Comparison of ENCODE assay signal across 8 mouse cellular contexts in genomic region chr4:141458236-141458635, GRCm38 (mm10). TPM values are rescaled to one million over a fixed set of nuclear protein-coding genes. Genes with fewer than 3 reads are reported as not detected.
A peak's percentile ranks its signal among the peaks of the same experiment; 100 is the strongest.
DNase-seq lines count a peak whose midpoint lies in the region; ATAC-seq and TF ChIP-seq lines count a peak whose summit lies in the region.
"Had no signal": no experiment of that assay in that cellular context is flagged by ENCODE, and none has a peak within 500 bp of the region (broad histone marks: within the 10 kb centered on the region; RNA-seq: fewer than 3 reads in every experiment).

No protein-coding gene starts in this region.

- TF ChIP-seq CTCF in ES-Bruce4 (IDR thresholded peaks at IDR 0.05; ENCODE audit: low read depth, low read length) = no peak

- peaks cover 2% of the 10 kb centered on the region for H3K4me1 ChIP-seq in ES-Bruce4 (ENCODE audit: control insufficient read depth, insufficient read depth, low read length)
- peaks cover 17% of the 10 kb centered on the region for H3K4me1 ChIP-seq in heart, embryonic 11.5 days (ENCODE audit: control insufficient read depth, insufficient read depth, low read length)
- H3K4me1 ChIP-seq in limb, embryonic 12.5 days (replicated peaks) = peaks cover 26% of the 10 kb centered on the region

- 12% methylated on average over 7 of the region's 7 CpGs for WGBS in heart, embryonic 11.5 days (ENCODE audit: insufficient replicate concordance)
- WGBS in limb, embryonic 12.5 days = 4% methylated on average over 7 of the region's 7 CpGs

- ATAC-seq in heart, embryonic 11.5 days (replicated peaks; ENCODE audit: insufficient number of reproducible peaks, low FRiP score, low TSS enrichment) = no peak
- ATAC-seq in limb, embryonic 12.5 days (ENCODE audit: insufficient number of reproducible peaks, insufficient read depth, low FRiP score, low TSS enrichment, low read depth) = peak; percentile 43; the same call in 1 of the 2 replicates

- H3K9ac ChIP-seq in ES-Bruce4 (ENCODE audit: low read depth, poor library complexity, severe bottlenecking) = no peak overlapping the region
- H3K9ac ChIP-seq in heart, embryonic 11.5 days (ENCODE audit: low read depth, low read length) = 0 out of 2 replicates have a peak overlapping the region, but pooled peaks have one; percentile 28
- H3K9ac ChIP-seq in limb, embryonic 12.5 days (replicated peaks) = 0 out of 2 replicates have a peak overlapping the region, but pooled peaks have one; percentile 35

- peak; percentile 72; the same call in 1 of the 2 replicates for TF ChIP-seq EP300 in ES-Bruce4 (IDR thresholded peaks at IDR 0.05; ENCODE audit: insufficient read depth, low read depth, low read length)

- intact Hi-C loops in left cerebral cortex, postnatal 4 days (cut with DNase I) = no loop called here

- no peak overlapping the region for H3K4me3 ChIP-seq in ES-Bruce4 (ENCODE audit: low read depth, low read length)
- no peak overlapping the region for H3K4me3 ChIP-seq in heart, embryonic 11.5 days (ENCODE audit: low read depth, low read length)
- no peak overlapping the region for H3K4me3 ChIP-seq in limb, embryonic 12.5 days (replicated peaks)

- no peak overlapping the region for H3K4me2 ChIP-seq in heart, embryonic 11.5 days
- H3K4me2 ChIP-seq in limb, embryonic 12.5 days = 0 out of 2 replicates have a peak overlapping the region, but pooled peaks have one; percentile 2

- no peaks in the 10 kb centered on the region for H3K27me3 ChIP-seq in ES-Bruce4 (ENCODE audit: control insufficient read depth, insufficient read depth, low read length, poor library complexity, severe bottlenecking)
- H3K27me3 ChIP-seq in heart, embryonic 11.5 days (ENCODE audit: control insufficient read depth, insufficient read depth, low read length) = no peaks in the 10 kb centered on the region
- no peaks in the 10 kb centered on the region for H3K27me3 ChIP-seq in limb, embryonic 12.5 days

- H3K36me3 ChIP-seq in ES-Bruce4 (ENCODE audit: control insufficient read depth, insufficient read depth, low read length, poor library complexity, severe bottlenecking) = no peaks in the 10 kb centered on the region
- peaks cover 6% of the 10 kb centered on the region; the same call in 1 of the 2 replicates for H3K36me3 ChIP-seq in heart, embryonic 11.5 days (ENCODE audit: control insufficient read depth, insufficient read depth, low read length)
- H3K36me3 ChIP-seq in limb, embryonic 12.5 days = peaks cover 57% of the 10 kb centered on the region

- H3K9me3 ChIP-seq in ES-Bruce4 (replicated peaks; ENCODE audit: control insufficient read depth, insufficient read depth, low read length, poor library complexity, severe bottlenecking) = no peaks in the 10 kb centered on the region
- H3K9me3 ChIP-seq in heart, embryonic 11.5 days (replicated peaks; ENCODE audit: control insufficient read depth, low read length) = no peaks in the 10 kb centered on the region
- no peaks in the 10 kb centered on the region for H3K9me3 ChIP-seq in limb, embryonic 12.5 days

- TF ChIP-seq POLR2A in ES-Bruce4 (IDR thresholded peaks at IDR 0.05; ENCODE audit: insufficient read depth, low read length) = no peak

- H3K27ac ChIP-seq in ES-Bruce4 (ENCODE audit: insufficient read depth, low read length) = no peak overlapping the region
- peak overlapping the region; percentile 50 for H3K27ac ChIP-seq in heart, embryonic 11.5 days (ENCODE audit: low read depth, low read length)
- peak overlapping the region; percentile 77 for H3K27ac ChIP-seq in limb, embryonic 12.5 days

- peak; percentile 52 for DNase-seq in NIH3T3 (ENCODE audit: low read depth)
- DNase-seq in left cerebral cortex, postnatal 4 days = no peak
- no peak for DNase-seq in frontal cortex, postnatal 14 days (ENCODE audit: low spot score in 2 of 2)
- DNase-seq in T-cell, adult 2 months (ENCODE audit: low spot score) = no peak

RNA-seq across cellular contexts. Expression of gene Zbtb17, which starts 13.8 kb away (rescaled TPM):
- polyA plus RNA-seq in ES-Bruce4 (2011; ENCODE audit: insufficient read depth, insufficient read length, low read depth, missing spikeins) = 16.4 and 17.1 TPM in 2 replicates
- 19.1 and 21.3 TPM in 2 replicates for polyA plus RNA-seq in heart, embryonic 11.5 days (2014; fragmentation: Nextera tagmentation; extraction: Ambion mirVana)
- 59.0 and 61.1 TPM in 2 replicates for polyA plus RNA-seq in limb, embryonic 12.5 days (2016; fragmentation: Nextera tagmentation; extraction: Ambion mirVana)
- 10 to 100 TPM; 32.7 to 35.3 TPM for total RNA-seq in left cerebral cortex, postnatal 4 days (2021)

RNA-seq across cellular contexts. Expression of gene Srarp, which starts 22.3 kb away (rescaled TPM):
- not detected in 2 replicates for polyA plus RNA-seq in ES-Bruce4 (2011; ENCODE audit: insufficient read depth, insufficient read length, low read depth, missing spikeins)
- polyA plus RNA-seq in heart, embryonic 11.5 days (2014; fragmentation: Nextera tagmentation; extraction: Ambion mirVana) = not detected in 2 replicates
- polyA plus RNA-seq in limb, embryonic 12.5 days (2016; fragmentation: Nextera tagmentation; extraction: Ambion mirVana) = not detected in 2 replicates
- total RNA-seq in left cerebral cortex, postnatal 4 days (2021) = 1 to 10 TPM; 1.5 to 1.8 TPM

RNA-seq across cellular contexts. Expression of gene Hspb7, which starts 37.7 kb away (rescaled TPM):
- polyA plus RNA-seq in ES-Bruce4 (2011; ENCODE audit: insufficient read depth, insufficient read length, low read depth, missing spikeins) = 0.40 TPM in 1 of 2 replicates, not detected in the other
- 155 and 275 TPM in 2 replicates for polyA plus RNA-seq in heart, embryonic 11.5 days (2014; fragmentation: Nextera tagmentation; extraction: Ambion mirVana)
- polyA plus RNA-seq in limb, embryonic 12.5 days (2016; fragmentation: Nextera tagmentation; extraction: Ambion mirVana) = 0.08 TPM in 1 of 2 replicates, not detected in the other
- total RNA-seq in left cerebral cortex, postnatal 4 days (2021) = not detected
- total RNA-seq: layer of hippocampus, adult 18-20 months had no signal

RNA-seq across cellular contexts. Expression of gene Clcnkb, which starts 42.4 kb away (rescaled TPM):
- 1.0 and 1.5 TPM in 2 replicates for polyA plus RNA-seq in ES-Bruce4 (2011; ENCODE audit: insufficient read depth, insufficient read length, low read depth, missing spikeins)
- 0.90 and 1.0 TPM in 2 replicates for polyA plus RNA-seq in heart, embryonic 11.5 days (2014; fragmentation: Nextera tagmentation; extraction: Ambion mirVana)
- not detected in 2 replicates for polyA plus RNA-seq in limb, embryonic 12.5 days (2016; fragmentation: Nextera tagmentation; extraction: Ambion mirVana)
- total RNA-seq in left cerebral cortex, postnatal 4 days (2021) = not detected
- total RNA-seq: layer of hippocampus, adult 18-20 months had no signal

RNA-seq across cellular contexts. Expression of gene Clcnka, which starts 59.7 kb away (rescaled TPM):
- polyA plus RNA-seq in ES-Bruce4 (2011; ENCODE audit: insufficient read depth, insufficient read length, low read depth, missing spikeins) = not detected in 2 replicates
- polyA plus RNA-seq in heart, embryonic 11.5 days (2014; fragmentation: Nextera tagmentation; extraction: Ambion mirVana) = 0.14 and 0.42 TPM in 2 replicates
- polyA plus RNA-seq in limb, embryonic 12.5 days (2016; fragmentation: Nextera tagmentation; extraction: Ambion mirVana) = 0.46 and 0.51 TPM in 2 replicates
- total RNA-seq in left cerebral cortex, postnatal 4 days (2021) = under 1 TPM in 1 of 2 experiments, not detected in 1; 0.60 TPM
- total RNA-seq: layer of hippocampus, adult 18-20 months had no signal

Comparison
In these comparisons a context has a peak if more than half of its experiments do, and no peak if none do; other contexts are left out.
1. RNA of gene Hspb7, which starts 37.7 kb away (polyA plus RNA-seq): 155 to 275 TPM in heart, embryonic 11.5 days; 0.40 TPM in ES-Bruce4 and 0.08 TPM in limb, embryonic 12.5 days; every median in the first group is over 100 times any median in the second.